Mouse (Mus musculus) spleen, postnatal 4 days (tissue): Measurements from ENCODE around the gene Gpc1.

ENCODE experiments used
- DNase-seq, 2 experiments: peaks; one replicate each; pipeline ENCODE4 v3.0.0; 2022; ENCODE audit warnings: low spot score in 2 of 2

The Gpc1 gene

DNA sequence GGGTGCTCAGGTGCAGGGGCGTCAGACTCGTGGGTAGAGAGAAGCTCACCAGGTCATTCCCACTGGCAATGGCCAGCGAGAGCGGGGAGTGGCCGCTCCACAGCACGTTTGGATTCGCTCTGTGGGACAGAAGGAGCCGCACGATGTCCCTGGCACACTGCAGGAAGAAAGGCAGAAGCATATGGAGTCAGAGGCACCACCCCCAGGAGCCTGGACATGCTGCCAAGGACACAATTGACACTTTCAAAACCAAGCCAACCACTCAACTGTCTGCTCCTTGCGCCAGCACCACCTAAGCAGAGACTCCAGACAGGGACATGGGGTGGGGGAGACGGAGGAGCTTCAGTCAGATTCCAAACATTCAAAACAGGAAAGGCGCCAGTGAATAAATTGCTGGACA, 47.8 kb downstream of the Gpc1 start:
- DNase-seq: no peak

DNA sequence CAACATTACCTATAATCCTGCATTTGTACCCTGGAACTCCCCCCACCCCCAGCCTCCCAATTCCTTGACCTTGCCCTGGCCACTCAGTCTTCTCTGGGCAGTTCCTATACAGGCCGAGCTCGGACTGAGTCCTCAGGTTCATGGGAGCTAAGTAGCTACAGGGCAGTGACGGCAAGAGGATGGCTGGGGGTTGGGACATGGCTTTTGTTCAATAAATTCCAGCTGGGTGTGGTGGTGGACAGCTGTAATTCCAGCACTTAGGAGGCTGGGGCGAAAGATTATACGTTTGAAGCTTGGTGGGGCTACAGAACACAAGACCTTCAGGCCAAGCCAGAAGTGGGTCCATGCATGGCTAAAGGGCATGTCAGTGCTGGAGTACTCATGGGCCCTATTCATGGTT, 48.7 kb downstream of the Gpc1 start:
- DNase-seq: no peak

DNA sequence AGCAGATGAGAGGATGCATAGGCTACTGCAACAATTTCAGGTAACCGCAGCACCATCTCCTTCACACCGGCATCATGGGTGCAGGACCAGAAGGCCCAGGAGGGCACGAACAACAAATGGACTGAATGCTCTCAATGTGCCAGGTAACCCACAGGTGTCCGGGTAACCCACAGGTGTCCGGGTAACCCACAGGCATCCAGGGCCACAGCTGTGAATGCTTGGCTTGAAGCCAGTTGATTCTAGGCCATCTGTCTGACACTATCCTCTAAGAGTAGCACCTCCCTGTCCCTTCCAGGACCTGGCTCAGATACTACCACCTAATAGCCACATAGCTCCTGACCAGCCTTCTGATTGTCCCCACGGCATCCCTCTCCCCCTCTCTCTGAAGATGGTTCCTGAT, 50.5 kb downstream of the Gpc1 start:
- no peak for DNase-seq

DNA sequence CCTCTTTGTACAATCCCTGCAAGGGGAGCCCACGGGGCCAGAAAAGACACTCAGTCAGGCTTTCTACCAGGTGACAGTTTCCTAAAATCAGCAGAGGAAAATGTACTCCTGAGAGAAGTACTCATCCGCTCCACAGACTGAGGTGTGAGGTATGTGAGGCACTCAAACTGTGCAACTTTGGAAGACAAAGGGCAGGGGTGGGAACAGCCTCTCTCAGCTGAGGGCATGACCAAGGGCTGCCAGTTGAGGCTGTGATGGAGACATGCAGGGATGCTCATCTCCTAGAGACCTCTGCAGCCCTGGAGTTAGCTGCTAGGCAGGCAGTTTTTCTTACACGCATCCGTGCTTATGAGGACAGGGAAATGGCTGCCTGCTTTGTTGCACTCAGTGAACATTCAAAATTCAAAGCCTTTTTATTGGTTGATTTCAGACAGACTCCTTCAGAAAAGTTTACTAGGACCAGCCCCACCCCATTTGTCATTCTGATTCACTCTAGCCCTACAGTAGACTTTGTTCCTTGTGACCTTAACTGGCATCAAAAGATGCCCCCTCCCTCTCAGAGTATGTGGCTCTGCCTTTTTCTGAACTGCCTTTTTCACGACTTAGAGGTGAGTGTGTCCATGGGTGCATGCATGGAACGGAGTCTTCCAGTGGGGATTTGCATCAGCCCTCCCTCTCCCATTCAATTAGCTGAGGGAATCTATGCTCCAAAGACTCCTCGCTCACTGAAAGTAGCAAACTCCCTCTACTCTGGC, 57.6 kb downstream of the Gpc1 start:
- DNase-seq: no peak

DNA sequence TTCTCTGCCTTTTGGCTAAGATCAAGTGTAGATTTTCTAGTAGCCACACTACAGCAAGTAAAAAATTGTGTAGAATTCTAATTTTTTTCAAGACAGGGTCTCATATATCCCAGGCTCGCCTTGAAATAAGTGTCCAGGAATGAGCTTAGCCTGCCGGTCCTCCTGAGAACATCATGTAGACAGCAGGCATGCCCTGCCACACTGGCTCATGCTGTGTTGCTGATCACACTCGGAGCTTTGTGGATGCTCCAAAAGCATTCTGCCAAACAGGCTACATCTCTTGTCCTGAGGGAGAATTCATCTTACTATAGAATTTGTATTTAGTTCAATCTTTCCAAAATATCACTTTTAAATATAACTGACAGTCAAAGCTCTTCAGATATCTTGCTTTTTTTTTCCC, 61.3 kb downstream of the Gpc1 start:
- no peak for DNase-seq

DNA sequence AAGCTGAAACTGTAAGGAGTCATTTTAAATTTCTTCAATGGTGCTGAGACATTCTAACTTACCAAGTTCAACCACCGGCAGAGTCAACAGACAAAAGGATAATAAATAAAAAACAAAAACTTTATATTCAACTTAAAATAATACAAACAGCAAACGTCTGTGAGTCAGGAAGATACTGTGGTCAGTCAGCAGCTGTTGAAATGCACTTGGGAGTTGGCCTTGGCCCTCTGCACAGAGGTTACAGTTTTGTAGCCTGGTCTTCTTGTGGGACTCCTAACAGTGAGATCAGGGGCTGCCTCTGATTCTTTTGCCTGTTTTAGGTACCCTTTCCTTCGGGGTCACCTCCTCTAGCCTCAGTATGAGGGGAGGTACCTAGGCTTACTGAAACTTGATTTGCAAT, 62.5 kb downstream of the Gpc1 start:
- DNase-seq: no peak

DNA sequence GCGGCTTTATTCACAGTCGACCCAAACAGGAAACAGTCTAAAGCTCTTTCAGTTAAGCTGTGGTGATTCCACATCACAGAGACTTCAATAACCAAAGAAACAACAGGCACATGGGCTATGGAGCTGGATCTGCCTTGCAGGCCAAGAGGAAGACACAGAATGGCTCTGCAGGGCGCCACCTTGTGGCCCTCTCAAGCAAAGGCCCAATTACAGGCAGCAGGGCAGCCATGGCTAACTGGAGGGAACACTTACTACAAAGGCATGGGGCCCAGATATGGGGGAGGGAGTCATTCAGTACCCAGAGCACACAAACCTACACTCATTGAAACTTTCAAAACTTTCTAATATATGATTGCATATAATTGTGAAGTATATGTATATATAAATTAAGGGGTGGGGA, 63.6 kb downstream of the Gpc1 start:
- peak; percentile 55 to 82 for DNase-seq

DNA sequence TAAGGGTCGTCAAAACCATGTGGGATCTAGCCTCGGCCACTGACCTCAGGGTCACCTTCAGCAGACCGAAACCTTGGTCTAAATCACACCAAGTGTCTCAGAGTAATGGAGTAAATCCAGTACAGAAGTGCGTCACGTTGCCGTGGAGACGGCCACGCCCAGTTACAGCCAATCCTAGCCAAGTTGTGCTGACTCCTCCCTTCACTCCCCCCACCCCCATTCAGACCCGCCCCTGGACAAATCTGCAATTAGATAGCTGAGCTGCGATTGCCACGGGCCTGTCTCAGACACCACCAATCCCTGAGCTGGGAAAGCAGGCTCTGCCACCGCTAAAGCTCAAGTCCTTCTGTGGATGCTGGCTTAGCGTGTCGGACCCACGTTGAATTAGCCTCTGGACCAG, 71.3 kb downstream of the Gpc1 start, which contains the start of gene Ankmy1:
Ankmy1 (minus strand) TSS at position 121 of the 400 bp plus-strand sequence.
- no peak for DNase-seq

DNA sequence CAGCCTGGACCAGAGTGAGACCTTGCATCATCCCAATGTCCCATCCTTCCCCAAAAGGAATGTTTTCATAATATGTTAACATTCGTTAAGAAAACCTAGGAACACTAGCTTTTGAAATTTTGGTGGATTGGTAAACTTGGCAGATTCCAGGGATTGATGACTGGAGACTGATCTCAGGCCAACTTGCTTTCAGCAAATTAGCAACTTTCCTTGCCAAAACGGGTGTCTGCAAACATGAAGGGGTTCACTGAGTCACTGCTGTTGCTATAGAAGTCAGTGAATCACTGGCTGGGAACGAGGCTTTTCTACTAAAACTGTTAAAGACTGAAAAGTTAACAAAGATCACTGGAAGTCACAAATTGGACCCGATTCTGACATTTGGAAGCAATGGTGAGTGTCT, 72.2 kb downstream of the Gpc1 start:
- DNase-seq: no peak

DNA sequence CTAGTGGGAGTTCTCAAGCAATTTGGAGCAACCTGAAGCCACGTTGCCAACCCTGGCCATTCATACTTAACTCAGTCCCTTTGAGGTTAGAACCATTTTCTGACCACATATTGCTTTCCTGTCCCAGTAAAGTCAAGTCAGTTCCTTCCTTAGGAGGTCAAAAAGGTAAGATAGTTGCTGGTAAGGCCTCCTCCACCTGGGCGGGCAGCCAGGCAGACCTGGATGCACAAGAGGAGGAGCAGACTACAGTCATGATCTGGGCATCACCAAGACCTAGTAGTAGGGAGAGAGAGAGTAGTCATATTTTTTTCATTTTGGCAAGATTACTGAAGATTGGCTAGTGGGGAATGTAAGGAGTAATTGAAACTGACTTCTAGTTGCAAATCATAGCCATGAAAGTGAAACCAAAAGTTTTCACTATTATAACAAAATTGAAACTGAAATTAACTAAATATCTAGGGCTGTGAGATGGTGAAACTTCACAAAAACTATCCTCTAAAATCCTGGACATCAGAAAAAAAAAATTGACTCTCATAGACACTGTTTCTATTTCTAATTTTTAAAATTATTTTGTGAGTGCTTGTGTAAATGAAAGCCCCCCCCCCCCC, 74.4 kb downstream of the Gpc1 start:
- no peak for DNase-seq

DNA sequence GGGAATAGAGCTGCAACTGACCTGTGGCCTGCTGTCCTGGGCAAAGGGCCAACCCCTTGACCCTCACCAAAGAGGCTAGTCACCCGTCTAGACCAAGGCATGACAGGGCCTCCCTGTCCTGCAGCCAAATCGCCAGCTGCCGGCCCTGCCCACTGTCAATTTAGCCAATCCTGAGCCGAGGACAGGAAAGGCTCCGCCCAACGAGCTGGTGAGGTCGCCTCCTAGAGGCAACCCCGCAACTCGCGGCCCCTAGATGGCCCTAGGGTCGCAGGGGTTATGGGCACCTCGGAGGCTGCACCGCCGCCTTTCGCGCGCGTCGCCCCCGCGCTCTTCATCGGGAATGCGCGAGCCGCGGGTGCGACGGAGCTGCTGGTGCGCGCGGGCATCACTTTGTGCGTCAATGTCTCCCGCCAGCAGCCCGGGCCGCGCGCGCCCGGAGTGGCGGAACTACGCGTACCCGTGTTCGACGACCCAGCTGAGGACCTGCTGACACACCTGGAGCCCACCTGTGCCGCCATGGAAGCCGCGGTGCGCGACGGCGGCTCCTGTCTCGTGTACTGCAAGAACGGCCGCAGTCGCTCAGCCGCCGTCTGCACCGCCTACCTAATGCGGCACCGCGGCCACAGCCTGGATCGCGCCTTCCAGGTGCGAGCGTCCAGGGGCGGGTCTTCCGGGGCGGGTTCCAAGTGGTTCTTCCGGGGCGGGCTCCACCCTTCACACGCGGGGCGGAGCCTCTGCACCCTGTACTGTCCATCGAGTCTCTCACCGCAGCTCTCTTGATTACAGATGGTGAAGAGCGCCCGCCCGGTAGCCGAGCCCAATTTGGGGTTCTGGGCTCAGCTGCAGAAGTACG, 75.6 kb downstream of the Gpc1 start, which contains the start of gene Dusp28:
Dusp28 (plus strand) TSS at position 203 of the 853 bp plus-strand sequence.
- DNase-seq: peak; percentile 84 to 91

DNA sequence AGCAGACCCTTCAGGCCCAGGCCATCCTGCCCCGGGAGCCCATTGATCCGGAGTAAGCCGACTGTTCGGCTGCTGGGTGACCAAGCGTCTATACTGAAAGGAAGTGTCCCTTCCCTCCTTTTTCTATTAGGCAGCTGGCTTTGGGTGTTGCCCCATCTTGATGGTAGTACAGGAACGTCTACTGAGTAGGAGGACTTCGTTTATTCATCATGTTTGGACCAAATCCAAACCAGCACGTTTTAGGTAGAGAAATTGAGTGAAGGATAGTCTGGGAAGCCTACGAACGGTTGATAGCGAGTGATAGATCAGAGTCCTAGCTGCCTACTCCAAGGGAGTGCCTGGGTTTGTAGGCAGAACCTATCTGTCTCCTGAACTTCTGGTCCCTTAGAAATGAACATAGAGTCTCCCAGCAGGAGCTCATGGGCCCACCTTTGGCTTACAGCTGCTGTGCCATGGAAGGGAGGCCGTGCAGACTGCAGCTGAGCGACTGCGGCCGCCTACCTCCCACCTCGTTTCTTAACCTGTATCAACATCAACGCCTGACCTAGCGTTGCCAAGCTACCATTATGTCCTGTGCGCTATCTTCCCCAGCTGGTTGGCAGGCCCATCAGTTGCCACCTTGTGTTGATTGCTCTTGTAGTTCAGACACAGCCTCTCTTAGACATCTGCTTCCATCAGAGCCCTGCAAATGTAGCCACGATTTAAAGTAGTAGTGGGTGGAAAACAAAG, 76.4 kb downstream of the Gpc1 start:
- no peak for DNase-seq

DNA sequence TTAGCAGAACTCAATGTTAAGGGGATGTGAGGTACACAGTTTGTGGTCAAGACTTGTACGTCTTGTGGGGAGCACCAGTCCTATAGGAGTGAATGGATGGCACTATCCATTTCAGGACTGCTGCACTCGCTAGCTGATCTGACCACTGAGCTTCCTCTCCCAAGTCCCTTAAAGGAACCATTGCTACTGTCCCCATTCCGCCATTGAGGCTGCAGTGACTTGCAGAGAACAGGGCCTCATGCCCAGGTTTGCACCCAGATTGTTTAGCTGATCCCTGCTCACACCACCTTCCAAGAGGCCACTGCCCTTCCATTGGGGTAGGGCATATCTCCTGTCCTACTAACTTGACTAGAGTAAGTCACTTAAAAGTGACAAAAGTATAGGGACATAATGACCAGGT, 77.2 kb downstream of the Gpc1 start:
- DNase-seq: no peak

DNA sequence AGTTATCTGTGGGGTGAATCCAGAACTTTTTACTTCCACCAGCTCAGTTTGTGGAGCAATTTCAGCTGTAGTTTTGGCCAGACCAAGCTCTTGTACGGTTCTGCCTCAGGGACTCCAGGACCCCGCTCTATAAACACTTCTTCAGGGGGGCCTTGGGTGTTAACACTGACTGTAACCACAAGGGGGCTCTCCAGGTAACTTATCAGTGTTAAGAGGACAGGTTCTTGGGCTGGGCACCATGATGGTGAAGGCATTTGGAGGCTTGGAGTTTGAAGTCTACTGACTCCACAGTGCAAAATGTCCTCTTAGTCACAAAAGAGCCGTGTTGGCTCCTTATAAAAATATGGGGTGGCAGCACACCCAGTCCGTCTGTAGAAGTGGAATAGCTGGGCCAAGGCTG, 77.6 kb downstream of the Gpc1 start:
- no peak for DNase-seq
